Mouse (Mus musculus): ENCODE results near the gene Dppa3. TPM values are rescaled to one million over a fixed set of nuclear protein-coding genes. Genes with fewer than 3 reads are reported as not detected.

Gene Dppa3
- polyA plus RNA-seq, 1 experiment = not detected

GRCm38 (mm10) chr6:122672746-122673145 is 46.5 kb downstream of the Dppa3 start:
- no peak for TF ChIP-seq POLR2A (IDR thresholded peaks at IDR 0.05; ENCODE audit: extremely low read depth, insufficient read depth, low read length)
- H3K4me1 ChIP-seq (ENCODE audit: control insufficient read depth, insufficient read depth, low read length) = peaks cover 2% of the 10 kb centered on the region; the same call in 1 of the 2 replicates
- no peak overlapping the region for H3K4me3 ChIP-seq (ENCODE audit: insufficient read depth, low read length)
- no peak overlapping the region for H3K27ac ChIP-seq (ENCODE audit: insufficient read depth, low read length)

Other genes starting within 250 kb of the Dppa3 start
- 41.6 and 49.5 TPM in 2 replicates for gene Rimklb, start 127.6 kb upstream of the Dppa3 start, polyA plus RNA-seq (2012; rRNA removed)
- 0.83 and 0.92 TPM in 2 replicates for gene Mfap5, start 120.6 kb upstream of the Dppa3 start, polyA plus RNA-seq (2012; rRNA removed)
- not detected in 2 replicates for gene Aicda, start 72.6 kb upstream of the Dppa3 start, polyA plus RNA-seq (2012; rRNA removed)
- gene Apobec1, start 24.0 kb upstream of the Dppa3 start, polyA plus RNA-seq (2012; rRNA removed) = 3.1 and 4.5 TPM in 2 replicates
- not detected in 2 replicates for gene Gdf3, start 16.3 kb upstream of the Dppa3 start, polyA plus RNA-seq (2012; rRNA removed)
- 0.10 TPM in 1 of 2 replicates, not detected in the other for gene Nanog, start 81.1 kb downstream of the Dppa3 start, polyA plus RNA-seq (2012; rRNA removed)
- 100 and 101 TPM in 2 replicates for gene Slc2a3, start 175.2 kb downstream of the Dppa3 start, polyA plus RNA-seq (2012; rRNA removed)
- gene Foxj2, start 193.5 kb downstream of the Dppa3 start, polyA plus RNA-seq (2012; rRNA removed) = 12.7 and 13.1 TPM in 2 replicates
- gene C3ar1, start 229.8 kb downstream of the Dppa3 start, polyA plus RNA-seq (2012; rRNA removed) = 1.5 and 1.7 TPM in 2 replicates
- 127 and 133 TPM in 2 replicates for gene Necap1, start 248.1 kb downstream of the Dppa3 start, polyA plus RNA-seq (2012; rRNA removed)

Data from cortical plate, adult 2 months (tissue).